Comparison of ENCODE assay signal across 21 mouse cellular contexts in genomic region chr12:110334609-110335008, GRCm38 (mm10). TPM values are rescaled to one million over a fixed set of nuclear protein-coding genes. Genes with fewer than 3 reads are reported as not detected.
DNase-seq lines count a peak whose midpoint lies in the region; ATAC-seq and TF ChIP-seq lines count a peak whose summit lies in the region.
"Had no signal": no experiment of that assay in that cellular context is flagged by ENCODE, and none has a peak within 500 bp of the region (broad histone marks: within the 10 kb centered on the region; RNA-seq: fewer than 3 reads in every experiment).

No protein-coding gene starts in this region.

- 68% methylated on average over 2 of the region's 2 CpGs for WGBS in intestine, postnatal 0 days
- WGBS in intestine, embryonic 16.5 days: 77% methylated on average over 2 of the region's 2 CpGs
- 72% methylated on average over 2 of the region's 2 CpGs for WGBS in lung, postnatal 0 days

- H3K36me3 ChIP-seq in intestine, postnatal 0 days (ENCODE audit: control insufficient read depth, insufficient read depth): no peaks in the 10 kb centered on the region
- no peaks in the 10 kb centered on the region for H3K36me3 ChIP-seq in intestine, embryonic 16.5 days (ENCODE audit: control insufficient read depth, insufficient read depth, low read length)
- no peaks in the 10 kb centered on the region for H3K36me3 ChIP-seq in lung, postnatal 0 days (ENCODE audit: insufficient read depth, low read length)
- H3K36me3 ChIP-seq: embryonic facial prominence, embryonic 15.5 days; liver, embryonic 13.5 days had no signal

- no peaks in the 10 kb centered on the region for H3K9me3 ChIP-seq in intestine, postnatal 0 days (ENCODE audit: control insufficient read depth)
- peaks cover 7% of the 10 kb centered on the region; the same call in 1 of the 2 replicates for H3K9me3 ChIP-seq in intestine, embryonic 16.5 days (ENCODE audit: control insufficient read depth, low read length)
- no peaks in the 10 kb centered on the region for H3K9me3 ChIP-seq in lung, postnatal 0 days (ENCODE audit: low read length)
- H3K9me3 ChIP-seq: embryonic facial prominence, embryonic 15.5 days; liver, embryonic 13.5 days had no signal

- no peak overlapping the region for H3K4me3 ChIP-seq in intestine, postnatal 0 days (ENCODE audit: low read depth, low read length)
- no peak overlapping the region for H3K4me3 ChIP-seq in intestine, embryonic 16.5 days (ENCODE audit: low read length)
- H3K4me3 ChIP-seq in lung, postnatal 0 days (ENCODE audit: low read depth, low read length): no peak overlapping the region
- H3K4me3 ChIP-seq: embryonic facial prominence, embryonic 15.5 days; left cerebral cortex, adult 2 months; liver, embryonic 13.5 days had no signal

- no peak for TF ChIP-seq EP300 in lung, postnatal 0 days (IDR thresholded peaks at IDR 0.05)

- no peak for ATAC-seq in intestine, postnatal 0 days
- no peak for ATAC-seq in intestine, embryonic 16.5 days
- no peak for ATAC-seq in lung, postnatal 0 days
- ATAC-seq: midbrain, embryonic 16.5 days had no signal

- H3K9ac ChIP-seq in intestine, postnatal 0 days (ENCODE audit: low read depth, low read length): no peak overlapping the region
- no peak overlapping the region for H3K9ac ChIP-seq in intestine, embryonic 16.5 days (ENCODE audit: low read depth, low read length)
- H3K9ac ChIP-seq in lung, postnatal 0 days (replicated peaks; ENCODE audit: low read depth): no peak overlapping the region
- H3K9ac ChIP-seq: embryonic facial prominence, embryonic 15.5 days; liver, embryonic 13.5 days had no signal

- peak; percentile 35 for TF ChIP-seq CTCF in intestine, postnatal 0 days (IDR thresholded peaks at IDR 0.05; ENCODE audit: low read depth)
- TF ChIP-seq CTCF in lung, postnatal 0 days (IDR thresholded peaks at IDR 0.05): 0 out of 2 replicates have a peak, but pooled peaks have one; percentile 23

- DNase-seq in lung, postnatal 0 days (ENCODE audit: low spot score): no peak
- DNase-seq in lung, postnatal 14 days: no peak
- DNase-seq in R1 (ENCODE audit: low read depth, low spot score): peak; percentile 27
- no peak for DNase-seq in urinary bladder, postnatal 14 days (ENCODE audit: low spot score)
- DNase-seq in right cerebral cortex, adult 18-20 months: no peak
- DNase-seq: adrenal gland, postnatal 36 days; B cell, adult 2 months; cerebellum, adult 2 months; cerebellum, postnatal 36 days; heart, postnatal 10 days; liver, embryonic 13.5 days; lung, postnatal 36 days; right cerebral cortex, postnatal 4 days; thymus, postnatal 4 days had no signal

- no peak overlapping the region for H3K27ac ChIP-seq in intestine, postnatal 0 days (ENCODE audit: low read depth, low read length)
- no peak overlapping the region for H3K27ac ChIP-seq in intestine, embryonic 16.5 days (ENCODE audit: low read length)
- H3K27ac ChIP-seq in lung, postnatal 0 days (ENCODE audit: low read length): no peak overlapping the region
- H3K27ac ChIP-seq: embryonic facial prominence, embryonic 15.5 days; left cerebral cortex, adult 2 months; liver, embryonic 13.5 days had no signal

- H3K27me3 ChIP-seq in intestine, postnatal 0 days (replicated peaks; ENCODE audit: control insufficient read depth, insufficient read depth, low read length): no peaks in the 10 kb centered on the region
- no peaks in the 10 kb centered on the region for H3K27me3 ChIP-seq in intestine, embryonic 16.5 days (replicated peaks; ENCODE audit: control insufficient read depth, insufficient read depth, low read length)
- H3K27me3 ChIP-seq in lung, postnatal 0 days (replicated peaks; ENCODE audit: insufficient read depth, low read length): no peaks in the 10 kb centered on the region
- H3K27me3 ChIP-seq: embryonic facial prominence, embryonic 15.5 days; liver, embryonic 13.5 days had no signal

- no peaks in the 10 kb centered on the region for H3K4me1 ChIP-seq in intestine, postnatal 0 days (replicated peaks; ENCODE audit: control insufficient read depth, insufficient read depth, low read length)
- no peaks in the 10 kb centered on the region for H3K4me1 ChIP-seq in intestine, embryonic 16.5 days (ENCODE audit: control insufficient read depth, insufficient read depth, low read length)
- no peaks in the 10 kb centered on the region for H3K4me1 ChIP-seq in lung, postnatal 0 days (ENCODE audit: insufficient read depth, low read depth, low read length)
- H3K4me1 ChIP-seq: embryonic facial prominence, embryonic 15.5 days; liver, embryonic 13.5 days had no signal

- no peak overlapping the region for H3K4me2 ChIP-seq in intestine, postnatal 0 days (replicated peaks; ENCODE audit: low read depth)
- H3K4me2 ChIP-seq in intestine, embryonic 16.5 days (ENCODE audit: low read depth, low read length): no peak overlapping the region
- no peak overlapping the region for H3K4me2 ChIP-seq in lung, postnatal 0 days (replicated peaks; ENCODE audit: low read depth, low read length)
- H3K4me2 ChIP-seq: embryonic facial prominence, embryonic 15.5 days; heart, embryonic 11.5 days; liver, embryonic 13.5 days had no signal

RNA-seq across cellular contexts. Expression of gene Dio3, which starts 55.7 kb away (rescaled TPM):
- 0.21 and 0.31 TPM in 2 replicates for polyA plus RNA-seq in intestine, postnatal 0 days (2015; fragmentation: Nextera tagmentation; extraction: Ambion mirVana)
- 0.82 and 1.2 TPM in 2 replicates for polyA plus RNA-seq in intestine, embryonic 16.5 days (2015; fragmentation: Nextera tagmentation; extraction: Ambion mirVana)
- polyA plus RNA-seq in lung, postnatal 0 days (2015; fragmentation: Nextera tagmentation; extraction: Ambion mirVana): 0.11 TPM in 1 of 2 replicates, not detected in the other
- polyA plus RNA-seq: heart, embryonic 11.5 days; hindbrain, embryonic 11.5 days had no signal
